Mouse (Mus musculus): ENCODE measurements around the gene Ccdc3. TPM values are rescaled to one million over a fixed set of nuclear protein-coding genes. Genes with fewer than 3 reads are reported as not detected.
A peak's percentile ranks its signal among the peaks of the same experiment; 100 is the strongest.

The Ccdc3 gene
- polyA plus RNA-seq, 1 experiment from 2014 or later, result 1.4 TPM

DNA sequence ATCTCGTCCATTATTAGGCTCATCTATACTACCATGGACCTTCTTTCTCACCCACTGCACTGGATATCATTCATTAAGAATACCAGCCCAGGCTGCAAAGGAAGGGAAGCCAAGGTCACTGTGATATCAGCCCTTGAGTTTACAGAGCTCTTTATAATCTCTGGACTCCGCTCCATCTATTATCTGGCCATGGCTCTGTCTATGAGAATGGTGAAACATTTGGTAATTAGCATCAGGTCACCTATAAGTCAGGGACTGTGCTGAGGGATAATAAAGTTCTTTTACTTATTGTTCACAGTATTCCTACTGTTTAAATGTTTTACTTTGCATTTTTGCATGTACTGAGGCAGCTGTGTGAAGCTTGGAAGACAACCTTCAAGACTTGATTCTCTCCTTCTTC is 35.2 kb downstream of the Ccdc3 start:
- Histone ChIP-seq H3K27ac (ENCODE audit: low read depth) (no peak overlapping the region), H3K9me3 (ENCODE audit: low read depth, low read length) (no peaks in the 10 kb centered on the region), H3K4me2 (no peak overlapping the region), H3K36me3 (ENCODE audit: insufficient read depth) (no peaks in the 10 kb centered on the region), H3K9ac (no peak overlapping the region), H3K4me3 (ENCODE audit: low read depth, low read length) (no peak overlapping the region), H3K27me3 (ENCODE audit: insufficient read depth, low read length) (no peaks in the 10 kb centered on the region), H3K4me1 (ENCODE audit: insufficient read depth) (no peaks in the 10 kb centered on the region)
- DNase-seq (no peak), ATAC-seq (ENCODE audit: insufficient read depth) (no peak)
- no peak for TF ChIP-seq CTCF (IDR thresholded peaks at IDR 0.05; ENCODE audit: low read depth)
- 78% methylated on average over 2 of the region's 2 CpGs for WGBS

GRCm38 (mm10) chr2:5174716-5175115 is 37.1 kb downstream of the Ccdc3 start:
- no peaks in the 10 kb centered on the region for H3K4me1 ChIP-seq (ENCODE audit: insufficient read depth)
- TF ChIP-seq CTCF (IDR thresholded peaks at IDR 0.05; ENCODE audit: low read depth), result no peak
- ATAC-seq (ENCODE audit: insufficient read depth) (no peak), DNase-seq (no peak)
- H3K27ac ChIP-seq (ENCODE audit: low read depth), result no peak overlapping the region
- no peaks in the 10 kb centered on the region for H3K27me3 ChIP-seq (ENCODE audit: insufficient read depth, low read length)
- H3K9ac ChIP-seq, result no peak overlapping the region
- H3K4me2 ChIP-seq, result no peak overlapping the region
- no peak overlapping the region for H3K4me3 ChIP-seq (ENCODE audit: low read depth, low read length)
- H3K36me3 ChIP-seq (ENCODE audit: insufficient read depth), result no peaks in the 10 kb centered on the region
- H3K9me3 ChIP-seq (ENCODE audit: low read depth, low read length), result no peaks in the 10 kb centered on the region

- no peak overlapping the region for H3K9ac ChIP-seq
- H3K4me1 ChIP-seq (ENCODE audit: insufficient read depth), result no peaks in the 10 kb centered on the region
- ATAC-seq (ENCODE audit: insufficient read depth) (no peak), DNase-seq (no peak)
- H3K4me2 ChIP-seq, result no peak overlapping the region
- no peaks in the 10 kb centered on the region for H3K27me3 ChIP-seq (ENCODE audit: insufficient read depth, low read length)
- WGBS, result 59% methylated on average over 5 of the region's 5 CpGs
- no peak overlapping the region for H3K27ac ChIP-seq (ENCODE audit: low read depth)
- H3K36me3 ChIP-seq (ENCODE audit: insufficient read depth), result no peaks in the 10 kb centered on the region
- no peaks in the 10 kb centered on the region for H3K9me3 ChIP-seq (ENCODE audit: low read depth, low read length)
- H3K4me3 ChIP-seq (ENCODE audit: low read depth, low read length), result no peak overlapping the region
- TF ChIP-seq CTCF (IDR thresholded peaks at IDR 0.05; ENCODE audit: low read depth), result no peak
Measured at GRCm38 (mm10) chr2:5181462-5182443, 44.2 kb downstream of the Ccdc3 start.

DNA sequence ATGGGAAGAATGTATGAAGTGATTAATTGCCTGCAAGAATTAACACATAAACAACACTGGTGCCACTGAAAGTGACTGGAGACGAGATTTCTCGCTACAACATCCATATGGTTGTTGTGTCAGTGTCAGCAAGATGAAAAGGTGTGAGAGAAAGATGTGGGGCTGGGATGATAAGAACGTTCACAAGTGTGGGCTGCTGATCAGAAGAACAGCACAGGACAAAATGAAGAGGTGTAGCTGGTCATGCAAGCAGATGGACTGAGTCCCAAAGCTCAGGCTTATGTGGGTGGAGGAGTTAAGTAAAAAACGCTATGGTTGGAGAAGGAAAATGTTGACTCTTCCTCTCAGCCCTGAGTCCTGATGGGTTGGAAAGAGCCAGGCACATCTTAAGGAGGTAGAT is 46.6 kb downstream of the Ccdc3 start:
- H3K9ac ChIP-seq, result no peak overlapping the region
- no peak overlapping the region for H3K4me3 ChIP-seq (ENCODE audit: low read depth, low read length)
- WGBS, result 31% methylated on average over 4 of the region's 4 CpGs
- no peak overlapping the region for H3K27ac ChIP-seq (ENCODE audit: low read depth)
- DNase-seq (no peak), ATAC-seq (ENCODE audit: insufficient read depth) (no peak)
- TF ChIP-seq CTCF (IDR thresholded peaks at IDR 0.05; ENCODE audit: low read depth), result no peak
- H3K4me2 ChIP-seq, result no peak overlapping the region
- H3K9me3 ChIP-seq (ENCODE audit: low read depth, low read length), result no peaks in the 10 kb centered on the region
- H3K4me1 ChIP-seq (ENCODE audit: insufficient read depth), result no peaks in the 10 kb centered on the region
- no peaks in the 10 kb centered on the region for H3K27me3 ChIP-seq (ENCODE audit: insufficient read depth, low read length)
- H3K36me3 ChIP-seq (ENCODE audit: insufficient read depth), result no peaks in the 10 kb centered on the region

GRCm38 (mm10) chr2:5185631-5186030 is 48.1 kb downstream of the Ccdc3 start:
- 59% methylated on average over 3 of the region's 3 CpGs for WGBS
- no peaks in the 10 kb centered on the region for H3K36me3 ChIP-seq (ENCODE audit: insufficient read depth)
- no peak overlapping the region for H3K4me2 ChIP-seq
- ATAC-seq (ENCODE audit: insufficient read depth) (no peak), DNase-seq (peak; percentile 30)
- no peaks in the 10 kb centered on the region for H3K9me3 ChIP-seq (ENCODE audit: low read depth, low read length)
- H3K27me3 ChIP-seq (ENCODE audit: insufficient read depth, low read length), result no peaks in the 10 kb centered on the region
- H3K4me3 ChIP-seq (ENCODE audit: low read depth, low read length), result no peak overlapping the region
- TF ChIP-seq CTCF (IDR thresholded peaks at IDR 0.05; ENCODE audit: low read depth), result no peak
- no peak overlapping the region for H3K27ac ChIP-seq (ENCODE audit: low read depth)
- no peak overlapping the region for H3K9ac ChIP-seq
- H3K4me1 ChIP-seq (ENCODE audit: insufficient read depth), result no peaks in the 10 kb centered on the region

- no peaks in the 10 kb centered on the region for H3K4me1 ChIP-seq (ENCODE audit: insufficient read depth)
- DNase-seq (no peak), ATAC-seq (ENCODE audit: insufficient read depth) (no peak)
- H3K27me3 ChIP-seq (ENCODE audit: insufficient read depth, low read length), result no peaks in the 10 kb centered on the region
- no peak overlapping the region for H3K4me2 ChIP-seq
- H3K36me3 ChIP-seq (ENCODE audit: insufficient read depth), result no peaks in the 10 kb centered on the region
- 87% methylated on average over 4 of the region's 4 CpGs for WGBS
- no peak for TF ChIP-seq CTCF (IDR thresholded peaks at IDR 0.05; ENCODE audit: low read depth)
- H3K4me3 ChIP-seq (ENCODE audit: low read depth, low read length), result no peak overlapping the region
- no peak overlapping the region for H3K9ac ChIP-seq
- no peaks in the 10 kb centered on the region for H3K9me3 ChIP-seq (ENCODE audit: low read depth, low read length)
- H3K27ac ChIP-seq (ENCODE audit: low read depth), result no peak overlapping the region
Measured at GRCm38 (mm10) chr2:5192156-5192555, 54.6 kb downstream of the Ccdc3 start.

DNA sequence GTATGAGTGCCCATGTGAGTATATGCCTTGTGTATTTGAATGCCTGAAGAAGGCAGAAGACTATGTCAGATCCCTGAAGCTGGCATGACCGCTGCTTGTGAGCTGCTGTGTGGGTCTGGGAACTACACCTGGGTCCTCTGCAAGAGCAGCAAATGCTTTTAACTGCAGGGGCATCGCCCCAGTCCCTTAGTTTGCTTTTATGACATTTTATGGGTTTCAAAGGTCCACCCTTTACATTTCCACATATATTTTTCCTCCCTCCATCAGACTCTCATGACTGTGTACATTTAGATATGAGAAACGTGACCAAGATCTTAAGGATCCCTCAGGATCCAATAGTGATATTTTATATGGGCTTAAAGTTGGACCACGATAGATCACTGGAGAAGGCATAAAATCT is 55.5 kb downstream of the Ccdc3 start:
- Histone ChIP-seq H3K9ac (no peak overlapping the region), H3K4me1 (ENCODE audit: insufficient read depth) (no peaks in the 10 kb centered on the region), H3K36me3 (ENCODE audit: insufficient read depth) (no peaks in the 10 kb centered on the region), H3K4me2 (no peak overlapping the region), H3K27ac (ENCODE audit: low read depth) (no peak overlapping the region), H3K9me3 (ENCODE audit: low read depth, low read length) (no peaks in the 10 kb centered on the region), H3K27me3 (ENCODE audit: insufficient read depth, low read length) (no peaks in the 10 kb centered on the region), H3K4me3 (ENCODE audit: low read depth, low read length) (no peak overlapping the region)
- DNase-seq (no peak), ATAC-seq (ENCODE audit: insufficient read depth) (no peak)
- WGBS, result 78% methylated on average over 4 of the region's 4 CpGs
- no peak for TF ChIP-seq CTCF (IDR thresholded peaks at IDR 0.05; ENCODE audit: low read depth)
